20 mouse cellular contexts compared by ENCODE assay signal in the genomic region with DNA sequence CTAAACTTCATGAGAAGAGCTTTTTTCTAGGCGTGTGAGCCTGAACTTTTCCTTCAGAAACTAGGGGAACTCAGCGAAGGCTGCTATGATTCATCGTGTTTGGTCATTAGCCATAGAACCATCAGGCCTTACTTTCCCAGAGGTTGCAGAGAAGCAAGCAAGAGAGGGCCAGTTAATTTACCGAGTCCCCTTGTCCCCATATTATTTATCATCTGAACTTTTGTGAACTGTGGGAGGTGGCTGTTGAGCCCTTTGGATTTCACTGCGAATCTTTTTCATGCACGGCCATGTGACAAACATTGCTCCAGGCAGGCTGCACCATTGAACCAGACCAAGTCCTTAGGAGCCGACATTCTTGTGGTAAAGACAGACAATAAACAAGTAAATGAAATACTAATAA.
DNase-seq lines count a peak whose midpoint lies in the region; ATAC-seq and TF ChIP-seq lines count a peak whose summit lies in the region.
"Had no signal": no experiment of that assay in that cellular context is flagged by ENCODE, and none has a peak within 500 bp of the region (broad histone marks: within the 10 kb centered on the region; RNA-seq: fewer than 3 reads in every experiment).

No protein-coding gene starts in this region.

- TF ChIP-seq EP300 in lung, postnatal 0 days (IDR thresholded peaks at IDR 0.05), result no peak

- DNase-seq in heart, adult 11 months, result peak; percentile 91
- DNase-seq in heart, postnatal 25 days (ENCODE audit: low spot score), result no peak
- peak; percentile 48 for DNase-seq in lung, postnatal 0 days (ENCODE audit: low spot score)
- no peak for DNase-seq in lung, postnatal 36 days
- DNase-seq in kidney, postnatal 10 days, result peak; percentile 42
- no peak for DNase-seq in cerebellum, postnatal 4 days (ENCODE audit: low spot score in 2 of 2)
- no peak for DNase-seq in limb, embryonic 10.5 days (ENCODE audit: low spot score)
- no peak for DNase-seq in adrenal gland, postnatal 14 days
- DNase-seq: adrenal gland, postnatal 25 days; cerebellum, adult 18-20 months; forebrain, postnatal 0 days; heart, postnatal 10 days; right cerebral cortex, postnatal 14 days; thymus, postnatal 14 days had no signal

- 0 out of 2 replicates have a peak, but pooled peaks cover 5% of the 10 kb centered on the region for H3K4me1 ChIP-seq in lung, postnatal 0 days (ENCODE audit: insufficient read depth, low read depth, low read length)
- peaks cover 21% of the 10 kb centered on the region for H3K4me1 ChIP-seq in limb, embryonic 10.5 days
- H3K4me1 ChIP-seq: hindbrain, embryonic 13.5 days; liver, embryonic 12.5 days; neural tube, embryonic 12.5 days had no signal

- peak; percentile 21; the same call in 1 of the 2 replicates for ATAC-seq in lung, postnatal 0 days
- ATAC-seq: forebrain, postnatal 0 days; liver, embryonic 12.5 days had no signal

- no peak overlapping the region for H3K27ac ChIP-seq in lung, postnatal 0 days (ENCODE audit: low read length)
- H3K27ac ChIP-seq in limb, embryonic 10.5 days, result no peak overlapping the region
- H3K27ac ChIP-seq: embryonic facial prominence, embryonic 12.5 days; hindbrain, embryonic 13.5 days; liver, embryonic 12.5 days; midbrain, embryonic 10.5 days; neural tube, embryonic 12.5 days had no signal

- H3K27me3 ChIP-seq in lung, postnatal 0 days (replicated peaks; ENCODE audit: insufficient read depth, low read length), result no peaks in the 10 kb centered on the region
- H3K27me3 ChIP-seq in limb, embryonic 10.5 days (ENCODE audit: low read depth, poor library complexity, severe bottlenecking), result no peaks in the 10 kb centered on the region
- H3K27me3 ChIP-seq: CH12.LX; embryonic facial prominence, embryonic 12.5 days; hindbrain, embryonic 13.5 days; liver, embryonic 12.5 days; neural tube, embryonic 12.5 days had no signal

- intact Hi-C loops in heart, postnatal 25 days (cut with DNase I), result no loop called here

- H3K9me3 ChIP-seq in lung, postnatal 0 days (ENCODE audit: low read length), result no peaks in the 10 kb centered on the region
- H3K9me3 ChIP-seq in limb, embryonic 10.5 days (replicated peaks), result no peaks in the 10 kb centered on the region
- H3K9me3 ChIP-seq: embryonic facial prominence, embryonic 12.5 days; hindbrain, embryonic 13.5 days; liver, embryonic 12.5 days; midbrain, embryonic 10.5 days; neural tube, embryonic 12.5 days had no signal

- WGBS in lung, postnatal 0 days, result 38% methylated on average over 7 of the region's 7 CpGs
- 63% methylated on average over 7 of the region's 7 CpGs for WGBS in limb, embryonic 10.5 days

- H3K9ac ChIP-seq in lung, postnatal 0 days (replicated peaks; ENCODE audit: low read depth), result no peak overlapping the region
- H3K9ac ChIP-seq: embryonic facial prominence, embryonic 12.5 days; forebrain, postnatal 0 days; hindbrain, embryonic 13.5 days; liver, embryonic 12.5 days; neural tube, embryonic 12.5 days had no signal

- no peak overlapping the region for H3K4me3 ChIP-seq in lung, postnatal 0 days (ENCODE audit: low read depth, low read length)
- H3K4me3 ChIP-seq in limb, embryonic 10.5 days, result no peak overlapping the region
- H3K4me3 ChIP-seq: embryonic facial prominence, embryonic 12.5 days; hindbrain, embryonic 13.5 days; liver, embryonic 12.5 days; midbrain, embryonic 10.5 days; neural tube, embryonic 12.5 days had no signal

- H3K4me2 ChIP-seq in lung, postnatal 0 days (replicated peaks; ENCODE audit: low read depth, low read length), result no peak overlapping the region
- H3K4me2 ChIP-seq: embryonic facial prominence, embryonic 12.5 days; hindbrain, embryonic 13.5 days; liver, embryonic 12.5 days; neural tube, embryonic 12.5 days had no signal

- TF ChIP-seq CTCF in lung, postnatal 0 days (IDR thresholded peaks at IDR 0.05), result no peak

- H3K36me3 ChIP-seq in lung, postnatal 0 days (ENCODE audit: insufficient read depth, low read length), result no peaks in the 10 kb centered on the region
- 0 out of 2 replicates have a peak, but pooled peaks cover 2% of the 10 kb centered on the region for H3K36me3 ChIP-seq in limb, embryonic 10.5 days
- H3K36me3 ChIP-seq: embryonic facial prominence, embryonic 12.5 days; hindbrain, embryonic 13.5 days; liver, embryonic 12.5 days; midbrain, embryonic 10.5 days; neural tube, embryonic 12.5 days had no signal

Comparison
In these comparisons a context has a peak if more than half of its experiments do, and no peak if none do; other contexts are left out.
1. DNase-seq: peak in heart, adult 11 months (single experiment), lung, postnatal 0 days (single experiment) and kidney, postnatal 10 days (single experiment); none in heart, postnatal 25 days (single experiment), lung, postnatal 36 days (single experiment), cerebellum, postnatal 4 days (0 of 2), limb, embryonic 10.5 days (single experiment) and adrenal gland, postnatal 14 days (single experiment).